Mouse (Mus musculus) CH12.LX (cell line): ENCODE data around the gene Plcb1. TPM values are rescaled to one million over a fixed set of nuclear protein-coding genes. Genes with fewer than 3 reads are reported as not detected.

Experiments
- DNase-seq: peaks from one replicate; pipeline ENCODE4 v3.0.0-alpha.2; 2013; ENCODE audit errors: extremely low read depth
- H3K27ac ChIP-seq: 2 replicates; pipeline ENCODE4 v1.5.1; 2012; ENCODE audit warnings: low read depth, mild to moderate bottlenecking, control low read depth, moderate library complexity; ENCODE audit not compliant: insufficient read depth
- H3K27me3 ChIP-seq: replicated peaks from 2 replicates; pipeline ENCODE3; 2012; ENCODE audit warnings: inconsistent platforms
- H3K36me3 ChIP-seq, 2 experiments: replicated peaks in 1 of 2; 2 replicates each; pipeline versions ENCODE3 to v1.6.1; 2012; ENCODE audit warnings: inconsistent platforms in 1 of 2, low read length in 1 of 2, mild to moderate bottlenecking in 1 of 2, mixed read lengths in 1 of 2, moderate library complexity in 1 of 2; ENCODE audit not compliant: control insufficient read depth in 1 of 2, insufficient read depth in 1 of 2
- H3K4me1 ChIP-seq, 2 experiments: 2 replicates each; pipeline ENCODE4 v1.6.1; 2012; ENCODE audit warnings: inconsistent platforms in 1 of 2, moderate library complexity in 1 of 2; ENCODE audit not compliant: insufficient read depth in 2 of 2, control insufficient read depth in 1 of 2
- H3K4me2 ChIP-seq: 2 replicates; pipeline ENCODE4 v1.6.1; 2012; ENCODE audit warnings: low read depth, mild to moderate bottlenecking, control low read depth; ENCODE audit not compliant: poor library complexity, insufficient read depth, severe bottlenecking
- H3K4me3 ChIP-seq, 3 experiments: fragments of 150-350 bp in 1 of 3; sonication (generic) in 1 of 3; replicated peaks in 1 of 3; 2 replicates each; pipeline versions ENCODE3 to v1.5.1; 2011 to 2012; ENCODE audit warnings: low read depth in 2 of 3, low read length in 2 of 3, mild to moderate bottlenecking in 2 of 3, moderate library complexity in 2 of 3, control low read depth in 1 of 3, improper control_type of control experiment in 1 of 3, inconsistent platforms in 1 of 3, mixed read lengths in 1 of 3; ENCODE audit not compliant: poor library complexity in 1 of 3
- H3K79me2 ChIP-seq: replicated peaks from 2 replicates; pipeline ENCODE4 v1.6.1; 2012; ENCODE audit warnings: mild to moderate bottlenecking, moderate library complexity; ENCODE audit not compliant: control insufficient read depth, poor library complexity, insufficient read depth, severe bottlenecking; ENCODE audit errors: extremely low read depth
- H3K9ac ChIP-seq: 2 replicates; pipeline ENCODE4 v1.6.1; 2012; ENCODE audit warnings: low read depth, mild to moderate bottlenecking, control low read depth, moderate library complexity; ENCODE audit not compliant: insufficient read depth
- H3K9me3 ChIP-seq: replicated peaks from 2 replicates; pipeline ENCODE3; 2012; ENCODE audit warnings: low read length, inconsistent platforms, mixed read lengths
- ETS1 ChIP-seq: conservative IDR thresholded peaks from 2 replicates; pipeline ENCODE4 v1.6.1; 2012; ENCODE audit warnings: low read depth, mild to moderate bottlenecking, inconsistent platforms, low read length, improper control_type of control experiment, moderate library complexity
- HCFC1 ChIP-seq: IDR thresholded peaks from 2 replicates; pipeline ENCODE4 v1.6.1; 2012; ENCODE audit warnings: low read depth, mild to moderate bottlenecking, inconsistent platforms, low read length, improper control_type of control experiment
- IRF4 ChIP-seq: IDR thresholded peaks from 2 replicates; pipeline ENCODE4 v1.6.1; 2014; ENCODE audit warnings: low read depth, mild to moderate bottlenecking, inconsistent platforms, low read length, improper control_type of control experiment
- JUN ChIP-seq: IDR thresholded peaks from 2 replicates; pipeline ENCODE4 v1.6.1; 2011; ENCODE audit warnings: low read depth, mild to moderate bottlenecking, low read length, improper control_type of control experiment, moderate library complexity; ENCODE audit not compliant: insufficient read depth
- KAT2A ChIP-seq: IDR thresholded peaks from 2 replicates; pipeline ENCODE4 v1.6.1; 2012; ENCODE audit warnings: low read length, improper control_type of control experiment, inconsistent platforms; ENCODE audit not compliant: insufficient replicate concordance
- MAFK ChIP-seq: IDR thresholded peaks from 2 replicates; pipeline ENCODE4 v1.6.1; 2011; ENCODE audit warnings: low read length, improper control_type of control experiment; ENCODE audit not compliant: insufficient replicate concordance
- MAX ChIP-seq: IDR thresholded peaks from 2 replicates; pipeline ENCODE4 v1.6.1; 2011; ENCODE audit warnings: low read length, improper control_type of control experiment
- MAZ ChIP-seq: IDR thresholded peaks from 2 replicates; pipeline ENCODE4 v1.6.1; 2012; ENCODE audit warnings: low read depth, mild to moderate bottlenecking, inconsistent platforms, low read length, improper control_type of control experiment, moderate library complexity
- MEF2A ChIP-seq: IDR thresholded peaks from 2 replicates; pipeline ENCODE4 v1.6.1; 2014; ENCODE audit warnings: low read depth, mild to moderate bottlenecking, inconsistent platforms, low read length, improper control_type of control experiment, borderline replicate concordance
- MYC ChIP-seq: IDR thresholded peaks from 2 replicates; pipeline ENCODE4 v1.6.1; 2011; ENCODE audit warnings: low read depth, mild to moderate bottlenecking, improper control_type of control experiment, low read length
- PAX5 ChIP-seq: IDR thresholded peaks from 2 replicates; pipeline ENCODE4 v1.6.1; 2012; ENCODE audit warnings: low read length, inconsistent platforms, mixed read lengths
- POLR2A ChIP-seq: IDR thresholded peaks from 2 replicates; pipeline ENCODE4 v1.6.1; 2011; ENCODE audit warnings: low read depth, mild to moderate bottlenecking, improper control_type of control experiment, low read length
- POLR2AphosphoS2 ChIP-seq: IDR thresholded peaks from 2 replicates; pipeline ENCODE4 v1.6.1; 2011; ENCODE audit warnings: low read depth, low read length, improper control_type of control experiment
- RCOR1 ChIP-seq: conservative IDR thresholded peaks from 2 replicates; pipeline ENCODE4 v1.6.1; 2012; ENCODE audit warnings: low read depth, mild to moderate bottlenecking, inconsistent platforms, low read length, improper control_type of control experiment
- SMC3 ChIP-seq: IDR thresholded peaks from 2 replicates; pipeline ENCODE4 v1.6.1; 2011; ENCODE audit warnings: low read depth, low read length, improper control_type of control experiment
- TCF12 ChIP-seq: IDR thresholded peaks from 2 replicates; pipeline ENCODE4 v1.6.1; 2014; ENCODE audit warnings: low read depth, mild to moderate bottlenecking, inconsistent platforms, low read length, improper control_type of control experiment
- USF1 ChIP-seq: IDR thresholded peaks from 2 replicates; pipeline ENCODE4 v1.6.1; 2014; ENCODE audit warnings: low read depth, mild to moderate bottlenecking, inconsistent platforms, low read length, improper control_type of control experiment
- dilution Hi-C: fragments of 300-500 bp; cut with MboI; formaldehyde crosslinking; loops from 2 replicates; pipeline ENCODE4 v1.14.3; 2020; ENCODE audit warnings: low sequenced_read_pairs; ENCODE audit not compliant: extremely low pct_unique_long_range_greater_than_20kb, extremely low pct_ligation_motif_present
- in situ Hi-C: fragments of 300-500 bp; cut with MboI; formaldehyde crosslinking; loops from 3 replicates; pipeline ENCODE4 v1.14.3; 2019; ENCODE audit warnings: low sequenced_read_pairs, low pct_ligation_motif_present, low pct_unique_long_range_greater_than_20kb, mixed read lengths
- polyA plus RNA-seq: library from polyadenylated mRNA; unstranded; fragments of >175 nt; gene quantifications from 2 replicates; pipeline ENCODE4 v1.2.1, GENCODE M21; 2012; ENCODE audit warnings: low read depth; ENCODE audit not compliant: insufficient read length
- total RNA-seq, 2 experiments: library from RNA; depleted of rRNA; stranded (reverse); fragments of 300-350 nt in 1 of 2; fragments of >200 nt in 1 of 2; gene quantifications; 2 replicates each; pipeline ENCODE4 v1.2.3; 2012 to 2014

Gene Plcb1
- total and polyA plus RNA-seq, 3 experiments, result not detected

DNA sequence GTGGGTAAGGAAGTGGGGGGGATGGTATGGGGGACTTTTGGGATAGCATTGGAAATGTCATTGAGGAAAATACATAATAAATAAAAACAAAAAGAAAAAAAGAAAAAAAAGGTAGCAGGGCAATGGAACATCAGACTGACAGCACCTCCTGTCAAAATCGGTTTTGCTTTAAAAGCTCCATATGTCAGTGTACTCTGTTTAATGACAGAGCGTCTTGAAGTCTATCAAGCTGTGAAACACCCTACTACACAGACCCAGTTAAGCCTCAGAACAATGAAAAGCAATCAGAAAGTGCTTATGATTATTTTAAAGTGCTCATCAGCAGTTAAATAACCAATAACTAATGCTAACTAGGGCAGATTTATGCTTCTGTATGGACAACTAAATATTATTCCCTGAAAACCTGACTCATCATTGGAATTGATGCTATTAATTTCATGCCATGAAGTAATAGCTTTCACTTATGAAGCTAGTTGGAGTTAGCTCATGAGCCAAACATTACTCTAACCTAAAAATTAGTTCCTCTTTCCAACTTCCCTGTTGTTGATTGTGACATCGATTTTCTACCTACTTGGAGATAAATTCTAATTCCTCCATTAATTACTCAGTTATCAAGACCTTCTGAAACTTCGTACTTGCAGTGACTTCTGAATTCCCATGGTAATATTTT is 717.6 kb downstream of the Plcb1 start:
- Histone ChIP-seq H3K36me3 (no peaks in the 10 kb centered on the region), H3K27ac (no peak overlapping the region), H3K79me2 (no peaks in the 10 kb centered on the region), H3K4me2 (no peak overlapping the region), H3K27me3 (no peaks in the 10 kb centered on the region), H3K4me3 (no peak overlapping the region), H3K9ac (no peak overlapping the region), H3K4me1 (no peaks in the 10 kb centered on the region), H3K9me3 (peaks cover 30% of the 10 kb centered on the region)
- no peak for DNase-seq
- in situ Hi-C loops (no loop called here), dilution Hi-C loops (no loop called here)
- TF ChIP-seq RCOR1 (no peak), POLR2A (no peak), MAFK (no peak), SMC3 (no peak), MAZ (no peak)
- TF ChIP-seq, all 38 proteins: peak for 0

DNA sequence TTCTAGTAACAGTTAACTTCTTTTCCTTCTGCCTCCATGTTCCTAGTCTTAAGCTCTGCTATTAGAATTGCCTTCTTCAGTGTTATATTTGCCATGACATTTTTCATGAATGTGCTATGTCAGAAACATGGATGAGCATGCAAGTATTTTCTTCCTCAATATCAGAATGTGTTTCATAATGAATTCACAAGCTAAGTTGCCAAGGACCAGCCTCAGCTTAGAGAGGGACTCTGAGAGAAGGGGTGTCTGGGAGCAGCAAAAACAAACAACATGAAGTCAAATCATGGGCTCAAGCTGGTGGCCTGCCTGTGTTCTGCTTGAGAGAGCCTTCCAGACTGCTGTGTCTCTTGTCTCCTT is 718.1 kb downstream of the Plcb1 start:
- DNase-seq, result no peak
- Histone ChIP-seq H3K4me2 (no peak overlapping the region), H3K4me3 (no peak overlapping the region), H3K4me1 (no peaks in the 10 kb centered on the region), H3K27me3 (no peaks in the 10 kb centered on the region), H3K9me3 (peaks cover 29% of the 10 kb centered on the region), H3K36me3 (no peaks in the 10 kb centered on the region), H3K27ac (no peak overlapping the region), H3K79me2 (no peaks in the 10 kb centered on the region), H3K9ac (no peak overlapping the region)
- dilution Hi-C loops (no loop called here), in situ Hi-C loops (no loop called here)
- TF ChIP-seq POLR2AphosphoS2 (no peak), ETS1 (no peak), TCF12 (no peak), USF1 (no peak), HCFC1 (no peak), MAZ (no peak), MEF2A (no peak), IRF4 (no peak), MYC (no peak), RCOR1 (no peak), JUN (no peak), MAX (no peak), KAT2A (no peak), PAX5 (no peak)
